Mouse (Mus musculus) monocyte, adult 2 months (primary cell): ENCODE data around the gene Stat3.

Source experiments
- DNase-seq, 2 experiments: peaks; one replicate each; pipeline ENCODE4 v3.0.0; 2022; ENCODE audit warnings: low spot score in 2 of 2, low read depth in 1 of 2

Stat3 gene

GRCm38 (mm10) chr11:100930611-100931010 lies 8.7 kb downstream of the Stat3 start:
- no peak for DNase-seq

DNA sequence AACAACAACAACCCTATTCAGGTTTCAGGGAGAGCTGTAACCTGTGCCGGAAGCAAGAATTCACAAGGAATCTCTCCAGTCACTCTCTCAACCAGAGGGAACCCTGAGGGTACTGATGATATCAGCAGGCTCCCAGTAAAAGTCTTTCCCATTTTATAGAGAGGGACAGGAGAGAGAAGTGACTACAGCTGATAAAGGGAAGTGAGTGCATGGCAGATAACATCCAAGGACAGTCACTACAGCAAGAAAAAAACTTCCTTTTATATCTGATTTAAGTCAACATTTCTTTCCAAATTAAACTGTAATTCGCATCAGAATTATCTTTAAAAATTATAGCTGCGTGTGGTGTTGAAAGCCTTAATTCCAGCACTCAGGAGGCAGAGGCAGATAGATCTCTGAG lies 12.0 kb downstream of the Stat3 start:
- no peak for DNase-seq

DNA sequence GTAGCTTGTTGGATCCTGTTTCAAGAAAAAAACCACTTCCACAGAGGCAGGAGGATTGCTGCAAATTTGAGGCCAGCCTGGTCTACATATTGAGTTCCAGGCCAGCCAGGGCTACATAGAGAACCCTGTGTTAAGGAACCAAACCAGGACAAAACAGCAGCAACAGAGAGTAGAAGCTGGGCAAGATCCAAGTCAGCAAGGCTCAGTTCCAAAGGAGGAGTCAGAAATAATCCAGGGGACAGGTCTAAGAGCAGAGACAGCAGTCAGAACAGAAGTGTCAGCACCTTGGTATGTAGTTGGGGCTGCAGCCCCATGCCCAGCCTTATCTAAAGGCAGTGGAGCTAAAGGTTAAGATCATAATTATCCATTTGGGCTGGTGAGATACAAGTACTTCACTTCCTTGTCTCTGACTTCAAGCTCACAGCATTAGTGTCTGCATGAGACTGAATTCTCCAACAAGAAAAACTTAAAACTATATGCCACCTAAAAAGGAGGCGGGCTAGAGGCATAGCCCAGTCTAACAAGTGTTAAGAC lies 14.9 kb downstream of the Stat3 start:
- no peak for DNase-seq

- no peak for DNase-seq
Observed at GRCm38 (mm10) chr11:100920887-100921624, 18.3 kb downstream of the Stat3 start.

DNA sequence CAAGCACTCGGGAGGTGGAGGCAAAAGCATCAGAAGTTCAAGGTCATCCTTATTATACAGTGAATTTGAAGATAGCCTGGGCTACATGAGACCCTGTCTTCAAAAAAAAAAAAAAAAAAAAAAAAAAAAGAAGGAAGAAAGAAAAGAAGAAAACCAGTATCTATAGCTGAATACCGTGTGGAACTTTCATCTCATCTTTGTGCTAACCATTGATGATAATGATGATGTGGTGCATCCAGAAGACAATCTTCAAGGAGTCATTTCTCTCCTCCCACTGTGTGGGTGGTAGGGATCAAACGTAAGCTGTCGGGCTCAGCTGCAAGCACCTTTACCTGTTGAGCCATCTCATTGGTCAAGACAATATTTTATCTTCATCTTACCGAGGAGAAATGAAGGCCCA lies 21.3 kb downstream of the Stat3 start:
- no peak for DNase-seq

DNA sequence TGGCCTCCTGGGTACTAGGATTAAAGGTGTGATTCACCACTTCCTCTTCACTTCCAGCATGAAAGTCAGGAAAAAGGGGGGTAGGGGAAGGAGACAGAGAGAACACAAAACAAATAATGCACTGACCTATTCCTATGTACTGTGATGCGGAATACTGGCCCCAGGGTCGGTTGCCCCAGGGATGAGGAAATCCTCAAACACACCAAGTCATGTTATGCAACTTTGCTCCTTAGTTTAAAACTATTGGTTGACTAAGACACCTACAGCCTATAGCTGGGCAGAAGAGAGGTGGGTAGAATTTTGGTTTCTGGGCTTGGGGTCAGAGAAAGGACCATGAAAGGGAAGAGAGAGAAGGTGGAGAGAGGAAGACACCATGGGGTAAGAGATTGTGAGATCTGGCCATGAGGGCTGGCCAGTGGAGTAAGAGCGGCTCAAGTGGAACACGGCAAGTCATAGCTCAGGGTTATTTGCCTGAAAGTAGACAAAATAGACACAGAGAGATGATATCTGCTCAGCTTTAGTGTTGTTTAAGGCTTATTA lies 22.8 kb downstream of the Stat3 start:
- no peak for DNase-seq

DNA sequence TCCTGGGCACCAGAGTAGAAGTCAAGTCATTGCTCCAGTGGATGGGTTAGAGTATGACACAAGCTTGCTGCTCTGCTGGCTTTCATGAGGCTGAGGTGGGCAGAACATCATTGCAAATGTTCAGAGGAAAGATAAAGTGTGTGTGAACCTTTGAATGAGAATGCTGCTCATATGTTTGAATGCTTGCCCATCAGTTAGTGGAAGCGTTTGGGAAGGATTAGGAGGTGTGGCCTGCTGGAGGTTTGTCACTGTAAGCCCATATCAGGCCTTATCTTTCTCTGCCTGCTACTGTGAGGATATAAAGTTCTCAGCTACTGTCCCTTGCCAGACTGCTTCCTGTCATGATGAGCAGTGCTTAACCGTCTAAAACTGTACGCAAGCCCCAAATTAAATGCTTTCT lies 24.3 kb downstream of the Stat3 start:
- DNase-seq = no peak

GRCm38 (mm10) chr11:100914415-100914814 lies 24.9 kb downstream of the Stat3 start:
- DNase-seq = no peak

DNA sequence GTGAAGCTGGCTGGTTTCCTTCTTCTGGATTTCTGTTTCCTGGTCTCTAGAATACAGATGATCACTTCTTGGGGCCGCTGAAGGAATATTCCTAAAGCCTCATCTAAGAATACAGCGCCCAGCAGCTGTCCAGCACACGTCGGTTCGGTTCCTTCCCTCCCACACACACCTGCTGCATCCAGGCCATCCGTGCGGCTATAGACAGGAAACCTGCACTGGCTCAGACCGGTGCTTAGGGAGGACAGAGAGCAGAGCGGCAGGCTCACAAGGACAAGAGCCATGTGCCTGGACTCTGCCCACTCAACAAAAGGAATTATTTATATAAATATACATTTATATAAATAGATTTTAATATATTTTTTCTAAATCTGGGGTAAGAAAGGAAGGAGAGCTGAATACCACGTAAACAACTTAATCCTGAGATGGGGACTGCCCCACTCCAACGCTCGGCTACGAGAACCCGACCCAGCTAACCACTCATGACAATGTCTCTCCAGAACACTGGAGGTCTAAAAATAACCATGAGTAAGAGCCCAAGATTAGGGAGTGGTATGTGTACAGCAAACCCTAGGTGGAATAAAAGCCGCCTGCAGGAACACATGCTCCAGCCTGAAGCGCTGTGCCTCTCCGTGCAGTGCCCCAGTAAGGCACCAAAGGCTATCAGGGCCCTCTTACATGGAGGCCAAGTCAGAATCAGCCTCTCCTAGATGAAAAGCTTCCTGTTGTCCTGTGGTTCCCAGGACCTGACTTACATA lies 26.8 kb downstream of the Stat3 start:
- DNase-seq = no peak

DNA sequence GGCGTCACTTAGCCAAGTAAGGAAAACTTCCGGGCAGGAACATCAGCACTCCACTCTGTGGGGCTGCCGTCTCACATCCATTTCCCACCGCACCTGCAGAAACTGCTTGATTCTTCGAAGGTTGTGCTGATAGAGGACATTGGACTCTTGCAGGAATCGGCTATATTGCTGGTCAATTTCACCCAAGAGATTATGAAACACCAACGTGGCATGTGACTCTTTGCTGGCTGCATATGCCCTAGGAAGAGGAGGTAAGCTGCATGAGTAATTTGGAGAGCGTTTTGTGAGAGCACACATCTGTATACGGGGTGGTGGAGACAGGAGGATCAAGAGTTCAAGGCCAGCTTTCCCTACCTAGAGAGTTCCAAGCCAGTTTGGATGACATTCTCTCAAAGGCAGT lies 30.8 kb downstream of the Stat3 start:
- no peak for DNase-seq

GRCm38 (mm10) chr11:100908112-100908511 lies 31.2 kb downstream of the Stat3 start:
- DNase-seq = no peak

GRCm38 (mm10) chr11:100906885-100907284 lies 32.5 kb downstream of the Stat3 start:
- no peak for DNase-seq

GRCm38 (mm10) chr11:100905929-100906328 lies 33.4 kb downstream of the Stat3 start:
- no peak for DNase-seq

GRCm38 (mm10) chr11:100904580-100905351 lies 34.6 kb downstream of the Stat3 start:
- DNase-seq = no peak

- no peak for DNase-seq
Observed at GRCm38 (mm10) chr11:100898441-100899199, 40.7 kb downstream of the Stat3 start.

DNA sequence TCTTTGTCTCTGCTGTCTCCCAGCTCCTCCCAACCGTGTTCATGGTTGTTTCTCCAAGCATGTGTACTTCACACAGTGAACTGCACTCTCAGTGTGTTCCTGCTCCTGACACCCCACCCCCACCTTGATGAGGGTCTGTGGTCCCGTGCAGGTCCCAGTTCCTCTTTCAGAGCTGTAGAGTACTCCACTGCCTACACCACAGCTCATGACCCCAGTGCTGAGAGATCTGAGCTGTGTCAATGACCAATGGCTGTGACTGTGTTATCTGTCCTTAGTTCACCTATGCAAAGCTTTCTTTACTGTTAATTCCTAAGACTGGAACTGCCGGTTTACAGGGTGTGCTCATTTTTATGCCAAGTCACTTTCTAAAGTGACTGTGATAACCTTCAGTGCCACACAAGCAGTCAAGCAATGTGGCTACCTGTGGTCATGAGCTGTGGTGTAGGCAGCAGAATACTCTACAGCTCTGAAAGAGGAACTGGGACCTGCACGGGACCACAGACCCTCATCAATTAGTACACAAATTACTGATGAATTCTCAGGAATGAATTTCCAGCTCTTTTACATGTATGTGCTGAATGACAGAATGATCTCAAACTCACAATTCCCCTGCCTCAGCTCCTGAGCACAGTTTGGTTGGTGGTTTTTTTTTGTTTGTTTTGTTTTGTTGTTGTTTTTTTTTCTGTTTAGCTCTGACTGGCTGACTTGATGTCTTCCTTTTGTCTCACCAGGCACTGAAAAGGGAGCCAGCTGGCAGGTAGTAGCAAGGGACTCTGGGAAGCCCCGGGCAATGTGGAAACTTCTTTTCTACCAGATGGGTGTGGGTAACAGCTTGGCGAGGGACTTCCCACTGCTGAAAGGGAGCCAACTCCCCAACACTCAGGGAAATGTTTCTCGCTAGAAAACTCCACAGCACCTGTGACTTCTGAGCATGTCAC lies 41.8 kb downstream of the Stat3 start:
- no peak for DNase-seq

DNA sequence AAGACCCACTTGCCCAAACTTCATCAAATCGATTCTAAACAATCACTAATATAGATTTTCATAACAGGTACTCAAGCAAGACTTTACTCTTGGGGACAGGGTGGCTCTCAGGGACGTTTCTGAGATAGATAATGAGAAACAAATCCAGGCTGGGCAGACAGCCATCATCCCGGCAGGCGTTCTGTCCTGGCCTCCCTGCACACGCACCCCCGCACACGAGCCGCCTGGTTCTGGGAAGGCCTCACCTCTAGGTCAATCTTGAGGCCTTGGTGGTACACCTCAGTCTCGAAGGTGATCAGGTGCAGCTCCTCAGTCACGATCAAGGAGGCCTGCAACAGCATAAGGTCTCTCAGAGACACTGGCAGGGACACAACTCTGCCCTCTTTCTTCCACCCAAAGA lies 43.3 kb downstream of the Stat3 start:
- no peak for DNase-seq

GRCm38 (mm10) chr11:100894146-100894918 lies 45.0 kb downstream of the Stat3 start:
- no peak for DNase-seq

DNA sequence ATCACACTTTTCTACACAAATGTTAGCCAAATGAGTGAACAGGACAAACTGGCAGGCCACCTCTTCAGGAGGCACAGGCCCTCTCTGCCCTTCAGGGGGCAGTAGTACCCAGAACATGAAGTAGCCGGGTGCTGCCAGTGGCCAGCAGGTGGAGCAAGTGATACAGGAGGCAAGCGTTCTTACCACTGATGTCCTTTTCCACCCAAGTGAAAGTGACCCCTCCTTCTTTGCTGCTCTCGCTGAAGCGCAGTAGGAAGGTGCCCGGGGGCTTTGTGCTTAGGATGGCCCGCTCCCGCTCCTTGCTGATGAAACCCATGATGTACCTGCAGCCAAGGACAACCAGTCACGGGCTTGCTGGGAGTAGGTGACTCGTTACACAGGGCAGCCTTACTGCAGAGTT lies 45.9 kb downstream of the Stat3 start:
- DNase-seq = peak; percentile 70 to 83
